Mouse (Mus musculus) erythroblast, embryonic 14.5 days (primary cell): ENCODE measurements around the gene Chfr.

Experiments
- GATA1 ChIP-seq: IDR thresholded peaks from 2 replicates; pipeline ENCODE4 v1.6.1; 2012; ENCODE audit warnings: low read length, inconsistent platforms, mixed read lengths
- TAL1 ChIP-seq: IDR thresholded peaks from 3 replicates; pipeline ENCODE4 v1.6.1; 2012; ENCODE audit warnings: low read length, inconsistent platforms, mixed read lengths

DNA sequence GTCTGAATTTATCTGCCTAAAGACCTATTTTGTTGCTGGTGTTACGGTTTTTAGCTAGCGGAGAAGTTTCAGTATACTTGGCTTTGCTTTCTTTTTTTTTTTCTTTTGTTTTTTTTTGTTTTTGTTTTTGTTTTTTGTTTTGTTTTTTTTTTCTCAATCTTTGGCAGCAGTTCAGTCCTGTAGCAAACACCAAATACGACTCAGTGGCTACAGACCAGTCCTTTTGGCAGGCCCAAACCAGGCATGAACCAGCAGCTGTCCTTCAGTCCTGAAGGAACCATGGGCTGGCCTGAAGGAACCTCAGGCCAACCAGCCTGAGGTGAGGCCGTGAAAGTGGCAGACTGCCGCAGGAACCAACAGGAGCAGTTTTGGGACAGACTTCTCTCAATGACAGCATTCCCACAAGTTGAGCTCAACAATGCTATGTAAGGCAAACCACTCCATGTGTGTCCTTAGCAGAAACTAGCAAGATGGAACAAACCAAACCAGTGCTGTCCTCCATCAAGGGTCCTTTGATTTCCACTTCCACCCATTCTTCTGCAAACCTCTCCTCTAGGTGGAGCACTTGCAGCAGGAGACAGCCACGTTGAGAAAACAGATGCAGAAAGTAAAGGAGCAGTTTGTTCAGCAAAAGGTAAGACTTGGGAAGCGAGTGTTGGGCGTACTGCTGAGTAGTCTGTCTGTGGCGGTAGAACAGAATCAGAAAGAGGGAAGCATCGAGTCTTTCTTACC lies 67.7 kb downstream of the Chfr start:
- no peak for TF ChIP-seq GATA1
- no peak for TF ChIP-seq TAL1
